Mouse (Mus musculus) left cerebral cortex, adult 11 months (tissue): ENCODE measurements around the gene Cdh7.
"Not testable (repeated sequence)": the region's sequence is repeated elsewhere in the genome, so short reads cannot be mapped to it uniquely, and the experiment has no call there.

ENCODE experiments used
- DNase-seq: peaks from one replicate; pipeline ENCODE4 v3.0.0; 2022; ENCODE audit warnings: low spot score

The Cdh7 gene

DNA sequence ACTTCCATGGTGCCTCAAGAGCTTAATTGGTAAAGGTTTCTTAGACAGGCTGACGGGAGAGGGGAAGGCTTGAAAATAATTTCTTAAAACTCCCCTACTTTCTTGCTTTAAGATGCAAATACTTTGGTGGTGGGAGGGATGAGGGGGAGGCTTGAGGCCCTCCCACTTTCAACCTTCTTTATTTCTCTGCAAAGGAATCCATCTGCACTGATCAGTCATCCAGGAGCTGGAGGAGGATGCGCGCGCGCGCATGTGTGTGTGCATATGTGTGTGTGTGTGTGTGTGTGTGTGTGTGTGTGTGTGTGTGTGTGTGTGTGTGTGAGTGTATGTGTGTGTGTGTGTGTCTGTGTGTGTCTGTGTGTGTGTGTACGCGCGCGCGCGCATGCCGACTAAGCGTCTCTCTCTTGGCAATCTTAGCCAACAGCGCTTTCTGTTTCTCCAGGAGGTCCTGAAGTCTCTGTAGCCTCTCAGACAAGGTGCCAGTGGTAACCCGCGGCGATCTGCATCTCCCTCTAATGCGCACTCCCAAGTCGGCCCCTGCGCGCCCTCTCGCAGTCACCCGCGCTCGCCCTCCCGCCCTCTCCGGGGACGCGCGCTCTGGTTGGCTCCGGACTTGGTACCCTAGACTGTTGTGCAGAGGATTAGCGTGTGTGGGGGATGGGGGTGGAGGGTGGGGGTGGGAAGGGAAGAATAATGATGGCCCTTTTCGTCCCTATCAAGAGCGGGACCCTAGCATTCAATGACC is at the start of gene Cdh7:
Gene Cdh7 (plus strand): TSS at position 368 of the 745 bp plus-strand sequence.
- peak; percentile 50 for DNase-seq

DNA sequence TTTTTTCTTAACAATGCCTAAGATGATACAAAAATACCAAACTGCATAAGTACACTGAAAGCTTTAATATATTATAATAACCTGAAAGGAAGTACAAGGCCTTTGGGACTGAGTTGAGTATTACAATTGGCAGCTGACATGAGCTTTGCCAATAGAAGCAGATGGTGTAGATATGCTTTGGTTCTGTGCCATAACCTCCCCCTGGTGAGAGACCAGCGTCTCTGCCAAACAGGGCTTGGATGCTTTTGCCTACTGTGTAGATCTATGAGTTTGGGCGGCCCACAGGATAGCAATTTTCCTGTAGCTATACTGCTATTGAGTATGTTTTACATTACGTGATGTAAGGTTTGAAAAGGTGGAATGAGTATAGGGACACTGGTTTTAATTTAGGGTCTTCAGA is 49.6 kb upstream of the Cdh7 start:
- DNase-seq: no peak

DNA sequence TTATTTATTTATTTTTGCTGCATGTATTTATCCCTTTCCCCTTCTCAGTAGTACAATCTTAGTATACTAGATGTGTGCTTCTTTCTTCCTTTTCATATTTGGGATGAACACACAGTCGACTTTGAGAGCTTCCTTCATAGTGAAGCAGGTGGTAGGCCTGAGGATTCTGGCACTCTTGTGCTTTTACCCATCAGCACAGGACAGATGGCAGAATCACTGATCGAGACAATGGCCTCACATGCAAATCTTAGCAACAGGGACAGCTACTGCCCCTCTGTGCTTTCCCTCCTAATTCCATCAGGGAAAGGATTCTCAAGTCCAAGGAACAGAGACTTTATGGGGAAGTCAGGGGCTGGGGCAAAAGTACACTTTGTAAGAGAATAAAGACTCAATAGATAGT is 33.7 kb upstream of the Cdh7 start:
- no peak for DNase-seq

DNA sequence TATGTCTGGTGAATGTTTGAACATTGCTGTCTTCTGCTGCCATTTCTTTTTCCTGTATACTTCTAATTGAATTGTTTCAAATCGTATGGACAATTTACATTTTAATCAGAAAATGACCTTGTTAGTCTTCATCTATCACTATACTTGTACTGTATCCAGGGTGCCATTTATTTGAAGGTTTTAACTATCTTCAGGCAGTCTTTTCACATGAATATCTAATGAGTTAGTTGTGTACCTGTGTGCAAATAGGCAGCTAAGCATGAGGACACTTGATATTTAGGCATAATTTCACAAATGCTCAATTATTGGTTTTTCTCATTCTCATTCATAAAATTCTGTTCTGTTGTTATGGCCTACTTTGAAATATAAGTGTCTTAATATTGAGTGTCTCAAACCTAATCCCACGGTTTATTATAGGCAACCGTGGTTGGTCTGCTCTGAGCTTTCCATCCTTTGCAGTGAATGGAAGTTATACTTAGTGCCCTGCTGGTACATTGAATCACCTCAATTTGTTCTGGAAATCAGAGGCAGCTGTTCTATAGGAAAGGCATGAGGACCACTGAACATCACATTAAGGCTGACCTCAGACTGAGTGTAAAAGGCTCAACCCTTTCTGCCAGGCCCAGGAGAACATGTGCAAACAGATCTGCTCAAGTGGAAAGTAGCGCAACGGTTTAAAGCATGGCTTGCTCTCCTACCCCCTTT is 10.4 kb upstream of the Cdh7 start:
- DNase-seq: no peak

DNA sequence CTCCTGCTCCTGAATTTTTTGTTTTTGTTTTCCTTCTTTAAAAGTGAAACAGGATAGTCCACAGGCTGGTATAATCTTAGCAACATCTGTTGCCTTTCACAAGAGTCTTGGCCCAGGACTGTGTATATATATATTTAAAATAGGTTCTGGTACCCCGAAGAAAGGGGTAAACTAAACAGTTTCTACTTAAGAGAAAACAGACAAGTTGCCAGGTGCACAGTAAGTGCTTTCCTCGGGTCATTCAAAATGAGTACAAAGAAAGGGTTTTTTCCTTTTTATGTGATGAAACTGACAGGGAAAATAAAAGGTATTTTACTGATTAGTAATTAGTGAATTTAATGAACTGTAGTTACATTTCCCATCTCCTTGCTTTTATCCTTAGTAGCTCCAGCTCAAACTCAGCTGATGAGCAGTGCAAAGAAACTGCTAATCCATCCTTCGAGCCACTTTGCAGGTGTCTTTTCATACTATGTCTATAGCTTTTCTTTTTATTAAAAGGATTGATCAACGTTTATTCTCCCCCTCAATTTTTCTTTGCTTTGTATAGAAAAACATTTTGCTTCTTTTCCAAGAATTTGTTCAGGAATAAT is 9.7 kb upstream of the Cdh7 start:
- DNase-seq: no peak

DNA sequence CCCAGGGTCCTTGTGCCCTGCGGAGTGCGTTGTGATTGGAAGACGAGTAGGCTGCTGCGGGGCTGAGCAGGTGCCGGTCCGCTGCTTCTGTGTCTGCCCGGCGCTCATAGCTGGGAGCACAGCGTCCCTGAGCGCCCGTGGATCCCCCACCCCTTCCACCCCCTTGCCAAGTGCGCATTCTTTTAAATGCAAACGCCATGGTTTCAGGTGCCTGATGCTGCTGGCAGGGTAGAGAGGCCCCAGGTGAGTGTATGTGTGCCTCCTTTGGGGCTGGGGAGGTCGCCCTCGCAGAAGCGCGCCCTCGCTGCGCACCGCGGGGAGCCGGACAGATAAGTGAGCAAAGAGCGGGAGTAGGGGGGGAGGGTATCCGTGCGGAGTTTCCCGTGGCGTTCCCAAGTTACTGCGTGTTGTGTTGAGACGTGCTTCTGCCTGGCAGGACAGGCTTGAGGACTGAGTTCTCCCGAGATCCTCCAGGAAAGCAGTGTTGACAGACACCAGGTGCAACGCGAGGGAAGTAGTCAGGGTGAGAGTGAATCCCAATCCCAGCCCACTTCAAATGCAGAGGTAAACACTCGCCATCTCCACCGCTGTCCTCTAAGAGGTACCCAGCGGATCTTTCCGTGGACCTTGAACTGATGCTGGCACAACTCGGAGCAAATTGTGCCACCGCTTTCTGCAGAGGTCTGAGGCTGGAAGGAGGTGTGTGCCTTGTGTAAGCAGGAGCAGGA is 742 bp downstream of the Cdh7 start:
- no peak for DNase-seq

DNA sequence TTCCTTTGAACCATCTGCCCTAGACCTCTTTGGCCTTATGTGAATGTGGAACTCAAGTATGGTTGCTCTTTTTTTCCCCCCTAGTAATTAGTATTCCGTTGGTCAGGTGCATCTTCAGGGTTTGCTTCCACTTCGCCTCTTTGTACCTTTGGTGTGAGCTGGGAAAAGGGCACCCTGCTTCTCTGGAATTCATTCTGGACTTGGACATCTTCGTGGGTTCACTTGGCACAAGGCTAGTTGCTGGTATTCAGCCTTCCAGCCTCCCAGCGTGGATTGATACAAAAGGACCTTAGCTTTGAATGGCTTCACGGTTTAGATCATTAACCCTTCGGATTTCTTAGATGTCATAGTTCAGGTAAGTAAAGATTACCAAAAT is 1.3 kb downstream of the Cdh7 start:
- DNase-seq: no peak

DNA sequence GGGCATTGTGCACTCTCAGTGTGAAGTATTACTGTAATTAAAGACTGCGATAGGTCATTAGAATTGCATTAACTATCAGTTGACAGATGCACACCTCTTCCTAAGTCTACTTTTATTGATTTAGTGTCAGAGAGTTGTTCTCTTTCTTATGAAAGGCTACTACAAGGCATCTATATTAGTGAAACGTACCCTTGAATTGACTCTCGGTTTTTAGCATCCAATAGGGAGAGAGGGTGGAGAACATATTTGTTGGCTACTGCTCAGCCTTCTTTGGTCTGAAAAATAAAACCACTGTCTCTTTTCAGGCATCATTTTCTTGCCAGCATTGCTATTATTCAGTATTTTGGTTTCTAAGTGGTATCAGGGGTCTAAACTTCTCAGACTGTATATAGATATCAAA is 2.5 kb downstream of the Cdh7 start:
- no peak for DNase-seq

DNA sequence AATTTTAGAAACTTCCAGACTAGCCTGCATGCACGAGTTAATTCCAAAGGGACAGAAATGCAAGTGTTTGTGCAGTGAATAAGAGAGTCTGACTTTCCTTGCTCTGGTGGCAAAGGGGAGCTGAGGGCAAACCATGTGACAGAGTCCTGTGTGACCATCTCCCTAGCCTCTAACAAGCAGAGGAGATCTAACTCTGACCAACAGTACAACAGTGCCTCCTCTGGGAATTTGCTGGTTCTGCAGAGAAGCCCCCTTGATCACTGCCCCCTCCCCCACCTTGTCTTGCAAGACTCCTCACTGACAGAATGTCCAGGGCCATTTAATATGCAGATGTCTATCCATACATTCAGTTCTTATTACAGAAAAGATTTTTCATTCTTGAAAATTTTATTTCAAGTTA is 3.2 kb downstream of the Cdh7 start:
- DNase-seq: no peak

DNA sequence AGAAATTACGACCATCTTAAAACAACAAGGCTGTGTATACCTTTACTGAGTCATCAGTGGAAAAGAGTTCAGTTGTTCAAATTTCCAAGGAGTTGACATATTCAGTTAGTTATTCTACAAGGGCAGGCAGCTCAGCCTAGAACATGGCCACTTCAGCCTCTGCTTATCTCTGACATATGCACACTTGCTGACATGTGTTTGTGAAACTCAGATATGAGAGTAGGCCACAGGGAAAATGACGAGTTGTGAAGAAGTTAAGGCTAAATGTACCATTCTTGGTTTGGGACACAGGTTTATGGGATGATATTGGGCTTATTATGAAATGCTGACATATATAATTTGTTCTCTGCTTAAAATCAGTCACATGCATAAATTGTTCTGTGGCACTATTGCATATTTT is 7.3 kb downstream of the Cdh7 start:
- DNase-seq: no peak

DNA sequence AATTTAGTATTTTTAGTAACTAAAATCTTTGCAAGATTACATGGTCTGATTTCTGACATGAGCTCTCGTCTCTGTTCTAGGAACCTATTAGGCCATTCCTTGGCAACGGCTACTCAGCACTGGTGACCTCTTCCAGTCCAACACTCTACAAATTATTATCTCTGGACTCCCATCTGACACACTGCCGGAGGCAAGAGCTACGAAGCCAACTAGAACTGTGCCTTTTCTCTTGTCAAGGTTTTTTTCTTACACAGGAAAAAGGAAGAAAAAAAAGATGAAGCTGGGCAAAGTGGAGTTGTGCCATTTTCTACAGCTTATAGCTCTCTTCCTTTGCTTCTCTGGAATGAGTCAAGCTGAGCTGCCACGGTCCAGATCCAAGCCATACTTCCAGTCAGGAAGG is 11.7 kb downstream of the Cdh7 start:
- DNase-seq: no peak

DNA sequence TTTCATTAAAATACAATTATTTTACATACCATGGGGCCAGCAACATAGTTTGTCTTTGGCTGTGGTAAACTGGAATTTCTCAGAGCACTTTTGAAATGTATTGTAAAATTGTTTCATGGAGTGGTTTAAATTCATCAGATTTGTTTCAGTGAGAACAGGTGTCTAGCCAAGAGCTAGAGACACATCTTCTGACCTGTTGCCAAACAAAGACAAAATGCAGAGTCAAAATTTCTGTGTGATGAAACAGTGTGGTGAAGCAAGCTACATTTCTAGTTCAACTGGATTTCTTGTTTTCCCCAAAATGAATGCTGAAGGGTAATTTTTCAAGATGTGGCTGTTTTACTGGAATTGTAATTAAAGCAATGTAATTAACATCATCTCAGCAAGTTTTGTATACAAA is 22.2 kb downstream of the Cdh7 start:
- DNase-seq: no peak

DNA sequence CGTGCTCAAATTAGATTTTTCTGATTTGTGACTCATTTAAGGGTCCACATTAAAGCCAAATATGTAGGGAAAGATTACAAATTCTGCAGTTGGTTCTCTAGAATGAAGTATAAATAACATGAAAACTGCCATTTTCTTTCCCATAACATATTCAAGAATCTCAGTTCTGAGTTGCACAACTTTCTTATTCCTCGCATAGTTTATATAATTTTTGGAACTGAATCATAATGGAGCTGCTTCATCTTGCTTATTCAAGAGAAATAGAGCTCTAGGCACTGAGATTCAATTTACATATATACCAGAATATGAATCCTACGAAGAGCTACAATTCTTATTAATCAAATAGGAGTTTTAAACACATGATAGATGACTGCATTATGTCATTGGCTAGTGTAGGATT is 22.8 kb downstream of the Cdh7 start:
- no peak for DNase-seq

DNA sequence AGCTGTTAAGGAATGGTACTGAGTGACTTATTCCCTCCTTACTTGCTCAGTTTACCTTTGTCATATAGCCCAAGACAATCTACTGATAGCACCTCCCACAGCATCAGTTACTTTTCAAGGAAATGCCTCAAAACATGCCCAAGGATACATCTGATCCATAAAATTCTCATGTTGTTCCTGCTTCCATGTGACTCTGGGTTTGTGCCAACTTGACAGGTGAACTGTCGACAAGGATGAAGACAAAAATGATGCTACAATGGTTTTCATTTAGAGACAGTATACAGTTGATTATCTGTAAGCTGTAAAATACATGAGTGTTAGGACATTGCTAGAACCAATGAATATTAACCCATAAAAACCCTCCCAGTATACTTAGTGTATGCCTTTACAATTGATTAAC is 29.9 kb downstream of the Cdh7 start:
- no peak for DNase-seq

DNA sequence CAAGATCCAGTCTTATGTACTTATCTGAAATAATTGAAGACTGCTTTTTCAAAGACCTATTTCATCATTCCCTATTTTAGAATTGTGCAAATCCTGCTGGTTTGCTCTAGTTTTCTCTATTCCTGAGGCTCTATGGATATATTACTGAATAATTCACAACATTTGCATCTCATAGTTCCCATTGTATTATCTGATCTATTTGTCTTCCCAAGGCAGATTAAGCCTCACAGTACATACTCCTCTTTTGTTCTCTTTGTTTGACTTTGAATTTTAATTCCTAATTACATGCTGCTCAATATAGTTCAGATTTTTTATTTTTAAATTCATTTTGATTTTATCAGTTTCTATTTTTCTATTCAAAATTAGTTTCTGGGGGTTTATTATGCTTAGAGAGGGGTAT is 74.1 kb downstream of the Cdh7 start:
- no peak for DNase-seq

DNA sequence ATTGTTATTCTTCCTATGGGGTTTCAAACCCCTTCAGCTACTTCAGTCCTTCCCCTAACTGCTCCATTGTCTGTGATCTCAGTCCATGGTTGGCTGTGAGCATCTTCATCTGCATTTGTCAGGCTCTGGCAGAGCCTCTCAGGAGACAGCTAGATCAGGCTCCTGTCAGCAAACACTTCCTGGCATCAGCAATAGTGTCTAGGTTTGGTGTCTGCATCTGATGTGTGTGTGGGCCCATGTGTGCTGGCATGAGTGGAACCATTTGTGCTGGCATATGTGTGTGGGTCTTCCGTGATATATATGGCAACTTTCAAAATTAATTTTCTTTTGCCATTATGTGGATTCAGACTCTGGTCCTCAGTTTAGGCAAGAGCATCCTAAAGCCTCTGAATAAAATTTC is 85.2 kb downstream of the Cdh7 start:
- DNase-seq: peak; percentile 43

DNA sequence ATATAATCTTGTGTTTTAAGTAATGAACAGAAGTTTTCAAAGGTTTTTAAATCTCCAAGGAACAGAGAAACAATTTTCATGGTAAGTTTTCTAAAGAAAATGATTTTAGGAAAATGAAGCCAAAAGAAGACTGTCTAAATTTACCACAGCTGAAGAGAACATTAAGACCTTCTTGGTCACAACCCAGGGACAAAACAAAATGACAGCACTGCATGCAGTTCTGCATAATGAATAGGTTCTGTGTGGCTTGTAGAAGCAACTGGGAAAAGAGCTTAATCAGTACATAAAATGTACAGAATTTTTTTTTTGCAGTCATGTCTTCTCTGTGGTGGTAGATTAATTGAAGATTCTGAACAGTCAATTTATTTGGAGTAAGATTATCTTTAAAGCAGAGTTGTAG is 96.2 kb downstream of the Cdh7 start:
- DNase-seq: peak; percentile 18

DNA sequence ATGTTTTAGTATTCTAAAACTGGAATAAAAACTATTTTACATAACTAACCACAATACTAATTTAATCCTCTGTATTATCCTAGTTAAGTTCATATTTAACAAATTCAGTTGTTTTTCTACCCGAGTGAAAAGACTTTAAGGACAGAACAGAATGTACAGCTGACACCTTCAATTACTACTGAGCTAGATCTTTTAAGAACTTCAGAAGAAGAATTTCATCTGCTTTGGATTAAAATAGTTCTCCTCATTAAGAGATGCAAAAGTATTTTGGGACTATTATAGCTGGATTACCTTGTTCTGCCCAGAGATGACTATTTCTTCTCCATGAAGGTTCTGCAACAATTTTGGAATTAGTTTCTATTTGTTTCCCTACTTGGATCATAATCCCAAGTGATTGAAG is 135.8 kb downstream of the Cdh7 start:
- DNase-seq: no peak

DNA sequence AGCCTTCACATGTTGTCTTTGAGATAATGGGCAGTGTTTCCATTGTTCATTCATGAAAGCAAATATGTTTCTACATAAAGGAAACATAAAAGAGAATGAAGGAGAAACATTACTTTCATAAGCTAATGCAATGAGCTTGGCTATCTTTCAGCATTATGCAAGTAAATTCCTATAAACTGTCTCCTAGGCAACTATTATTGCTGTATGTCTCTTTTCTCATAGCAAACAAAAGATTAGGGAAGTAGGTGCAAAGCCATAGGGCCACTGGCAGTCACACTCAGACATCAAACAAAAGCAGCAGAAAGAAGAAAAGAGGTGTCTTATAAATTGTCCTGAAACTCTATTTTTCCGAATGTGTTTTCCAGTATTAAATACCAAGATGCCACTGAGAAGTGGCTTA is 136.6 kb downstream of the Cdh7 start:
- DNase-seq: no peak

DNA sequence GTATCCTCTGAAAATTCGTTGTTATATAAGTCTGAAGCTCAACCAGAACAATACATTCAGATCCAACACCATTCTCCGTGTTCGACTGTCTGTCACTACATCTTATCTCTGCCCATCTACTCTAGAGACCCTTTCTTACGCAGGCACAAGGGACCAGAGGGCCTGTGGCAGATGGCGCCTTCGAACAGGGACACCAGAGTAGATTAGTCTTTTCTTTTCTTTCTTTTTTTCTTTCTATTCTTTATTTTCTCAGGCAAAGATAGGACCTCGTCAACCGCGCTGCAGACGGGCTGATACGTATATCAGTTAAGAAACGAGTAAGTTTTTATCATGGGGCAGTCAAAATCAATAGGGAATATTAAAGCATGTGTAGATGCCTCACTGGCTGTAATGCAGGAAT is 189.2 kb downstream of the Cdh7 start:
- DNase-seq: not testable (repeated sequence)
